Mouse (Mus musculus): ENCODE measurements around the gene 4933403O08Rik. TPM values are rescaled to one million over a fixed set of nuclear protein-coding genes. Genes with fewer than 3 reads are reported as not detected.

Gene 4933403O08Rik
- total and polyA plus RNA-seq, 3 experiments = not detected

Other genes with a start within 250 kb of the 4933403O08Rik start
- gene Tex16, start 228.0 kb upstream of the 4933403O08Rik start, total RNA-seq (2012; rRNA removed) = not detected in 2 replicates
- gene Tex16, start 228.0 kb upstream of the 4933403O08Rik start, polyA plus RNA-seq (2012; ENCODE audit: insufficient read depth in 1 of 2, insufficient read length in 2 of 2, low read depth in 1 of 2, low replicate concordance in 2 of 2, missing spikeins in 1 of 2) = not detected
- gene Apool, start 72.3 kb downstream of the 4933403O08Rik start, total RNA-seq (2012; rRNA removed) = 34.6 and 41.1 TPM in 2 replicates
- 10 to 100 TPM in 1 of 2 experiments, not detected in 1; 32.9 TPM for gene Apool, start 72.3 kb downstream of the 4933403O08Rik start, polyA plus RNA-seq (2012; ENCODE audit: insufficient read depth in 1 of 2, insufficient read length in 2 of 2, low read depth in 1 of 2, low replicate concordance in 2 of 2, missing spikeins in 1 of 2)
- not detected in 2 replicates for gene Satl1, start 167.7 kb downstream of the 4933403O08Rik start, total RNA-seq (2012; rRNA removed)
- gene Satl1, start 167.7 kb downstream of the 4933403O08Rik start, polyA plus RNA-seq (2012; ENCODE audit: insufficient read depth in 1 of 2, insufficient read length in 2 of 2, low read depth in 1 of 2, low replicate concordance in 2 of 2, missing spikeins in 1 of 2) = not detected